Mouse (Mus musculus): ENCODE measurements at regions not wholly inside any gene's neighbourhood (a gene's known extent, or its start where the extent isn't known, plus 50 kb on each side); places are given as distances from the start of the nearest gene placed in this dataset.

DNA sequence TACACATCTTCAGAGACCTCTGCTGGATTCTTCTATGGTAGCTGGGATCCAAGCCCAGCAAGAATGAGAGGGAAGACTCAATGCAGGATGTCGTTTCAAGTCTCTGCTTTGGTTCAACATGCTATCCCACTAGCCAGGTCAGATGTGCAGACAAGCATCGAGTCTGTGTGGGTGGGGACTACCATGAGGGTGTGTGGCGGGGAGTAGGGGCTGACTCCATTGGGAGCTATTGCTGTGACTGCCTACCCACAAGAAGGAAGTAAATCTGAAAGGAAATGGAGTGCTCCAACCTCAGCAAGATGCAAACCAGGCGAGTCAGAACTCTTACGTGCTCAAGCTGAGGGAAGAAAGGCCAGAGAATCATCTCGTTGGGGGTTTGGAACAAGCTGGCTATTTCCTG, 94.4 kb downstream of the Smim20 start:
- Histone ChIP-seq H3K4me2 (ENCODE audit: low read depth, low read length, poor library complexity, severe bottlenecking) (no peak overlapping the region), H3K4me3 (ENCODE audit: low read depth, low read length) (no peak overlapping the region), H3K27me3 (ENCODE audit: insufficient read depth, low read length) (no peaks in the 10 kb centered on the region), H3K9ac (replicated peaks; ENCODE audit: low read length, poor library complexity, severe bottlenecking) (no peak overlapping the region), H3K36me3 (ENCODE audit: insufficient read depth, low read length) (no peaks in the 10 kb centered on the region), H3K9me3 (ENCODE audit: low read length) (no peaks in the 10 kb centered on the region), H3K27ac (ENCODE audit: low read depth, low read length) (no peak overlapping the region), H3K4me1 (ENCODE audit: insufficient read depth, low read length) (no peaks in the 10 kb centered on the region)
- ATAC-seq (ENCODE audit: low FRiP score) = no peak
- no peak for DNase-seq (ENCODE audit: low spot score)
- WGBS = 83% methylated on average over 6 of the region's 6 CpGs
- TF ChIP-seq CTCF (IDR thresholded peaks at IDR 0.05) = no peak

DNA sequence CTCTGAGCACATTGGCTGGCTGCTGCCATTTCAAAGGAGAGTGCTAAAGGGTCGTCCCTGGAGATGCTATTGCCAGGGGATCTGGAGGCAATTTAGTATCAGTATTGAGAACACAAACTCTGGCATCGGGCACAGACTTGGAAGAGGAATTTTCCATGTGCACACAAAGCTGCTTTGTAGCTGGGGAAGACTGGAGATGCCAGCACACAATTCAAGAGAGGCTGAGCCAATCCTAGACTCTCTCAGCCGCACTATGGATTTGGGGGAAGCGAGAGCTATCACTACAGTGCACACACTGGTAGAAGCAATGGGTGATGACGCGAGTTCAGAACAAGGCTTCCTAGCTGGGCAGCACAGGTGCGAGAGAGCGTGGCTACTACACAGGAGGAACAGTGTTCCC, 97.0 kb downstream of the Smim20 start:
- H3K4me2 ChIP-seq (ENCODE audit: low read depth, low read length, poor library complexity, severe bottlenecking) = no peak overlapping the region
- no peaks in the 10 kb centered on the region for H3K36me3 ChIP-seq (ENCODE audit: insufficient read depth, low read length)
- no peaks in the 10 kb centered on the region for H3K4me1 ChIP-seq (ENCODE audit: insufficient read depth, low read length)
- DNase-seq (ENCODE audit: low spot score) (peak; percentile 31), ATAC-seq (ENCODE audit: low FRiP score) (no peak)
- no peak overlapping the region for H3K9ac ChIP-seq (replicated peaks; ENCODE audit: low read length, poor library complexity, severe bottlenecking)
- no peak overlapping the region for H3K27ac ChIP-seq (ENCODE audit: low read depth, low read length)
- 71% methylated on average over 8 of the region's 8 CpGs for WGBS
- H3K27me3 ChIP-seq (ENCODE audit: insufficient read depth, low read length) = no peaks in the 10 kb centered on the region
- no peak for TF ChIP-seq CTCF (IDR thresholded peaks at IDR 0.05)
- no peak overlapping the region for H3K4me3 ChIP-seq (ENCODE audit: low read depth, low read length)
- H3K9me3 ChIP-seq (ENCODE audit: low read length) = no peaks in the 10 kb centered on the region

DNA sequence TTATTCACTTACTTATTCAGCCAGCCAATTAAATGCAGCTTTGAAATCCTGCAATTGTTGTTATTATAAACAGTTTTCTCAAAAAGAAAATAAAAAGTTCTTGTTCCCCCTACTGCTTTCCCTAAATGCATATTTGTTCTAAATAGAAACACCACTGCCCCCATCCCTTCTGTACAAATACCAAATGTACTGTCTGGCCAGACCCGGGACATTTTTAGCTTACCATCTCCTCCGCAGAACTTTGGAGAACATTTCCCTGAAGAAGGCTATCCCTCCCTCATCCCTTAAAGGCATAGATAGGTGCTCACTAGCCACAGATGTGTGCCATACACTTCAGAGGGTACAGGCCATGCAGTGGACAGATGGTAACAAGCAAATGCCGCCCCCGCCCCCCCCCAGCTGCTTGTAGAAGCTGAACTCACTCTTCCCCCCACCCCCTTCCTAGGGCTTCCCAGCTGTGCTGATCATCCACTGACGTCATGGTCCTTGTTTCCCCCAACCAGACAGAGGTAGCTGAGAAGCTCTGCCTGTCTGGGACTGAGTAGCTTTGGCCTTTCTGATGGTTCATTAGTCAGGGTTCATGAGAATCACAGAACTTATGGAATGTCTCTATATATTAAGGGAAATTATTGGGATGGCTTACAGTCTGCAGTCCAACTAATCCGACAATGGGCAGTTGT, 98.9 kb upstream of the Rbpj start:
- Histone ChIP-seq H3K36me3 (ENCODE audit: insufficient read depth, low read length) (no peaks in the 10 kb centered on the region), H3K27me3 (ENCODE audit: insufficient read depth, low read length) (no peaks in the 10 kb centered on the region), H3K9ac (replicated peaks; ENCODE audit: low read length, poor library complexity, severe bottlenecking) (no peak overlapping the region), H3K4me3 (ENCODE audit: low read depth, low read length) (no peak overlapping the region), H3K9me3 (ENCODE audit: low read length) (no peaks in the 10 kb centered on the region), H3K4me1 (ENCODE audit: insufficient read depth, low read length) (no peaks in the 10 kb centered on the region), H3K27ac (ENCODE audit: low read depth, low read length) (no peak overlapping the region), H3K4me2 (ENCODE audit: low read depth, low read length, poor library complexity, severe bottlenecking) (no peak overlapping the region)
- 74% methylated on average over 6 of the region's 6 CpGs for WGBS
- ATAC-seq (ENCODE audit: low FRiP score) (no peak), DNase-seq (ENCODE audit: low spot score) (no peak)
- TF ChIP-seq CTCF (IDR thresholded peaks at IDR 0.05) = no peak

DNA sequence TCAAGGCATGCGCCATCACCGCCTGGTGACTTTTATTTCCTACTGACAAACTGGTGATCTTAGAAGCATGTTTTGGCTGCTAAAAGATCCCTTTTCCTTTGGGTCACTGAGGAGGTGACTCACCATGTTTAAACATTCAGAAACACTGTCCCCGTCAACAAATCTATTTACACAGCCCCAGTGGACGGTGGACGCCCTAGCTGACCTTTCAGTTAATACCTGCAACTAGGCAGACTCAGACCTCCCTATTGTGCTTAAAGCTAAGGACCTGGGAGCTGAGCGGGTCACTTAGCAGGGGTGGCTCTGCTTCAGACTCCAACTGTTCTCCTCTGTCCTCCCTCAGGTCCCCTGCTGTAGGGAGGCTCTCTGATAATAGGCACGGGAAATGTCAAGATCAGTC, 95.7 kb upstream of the Rbpj start:
- DNase-seq (ENCODE audit: low spot score) (no peak), ATAC-seq (ENCODE audit: low FRiP score) (no peak)
- no peaks in the 10 kb centered on the region for H3K9me3 ChIP-seq (ENCODE audit: low read length)
- no peak overlapping the region for H3K27ac ChIP-seq (ENCODE audit: low read depth, low read length)
- H3K4me1 ChIP-seq (ENCODE audit: insufficient read depth, low read length) = no peaks in the 10 kb centered on the region
- H3K9ac ChIP-seq (replicated peaks; ENCODE audit: low read length, poor library complexity, severe bottlenecking) = no peak overlapping the region
- no peaks in the 10 kb centered on the region for H3K27me3 ChIP-seq (ENCODE audit: insufficient read depth, low read length)
- no peak overlapping the region for H3K4me2 ChIP-seq (ENCODE audit: low read depth, low read length, poor library complexity, severe bottlenecking)
- no peak for TF ChIP-seq CTCF (IDR thresholded peaks at IDR 0.05)
- H3K4me3 ChIP-seq (ENCODE audit: low read depth, low read length) = no peak overlapping the region
- no peaks in the 10 kb centered on the region for H3K36me3 ChIP-seq (ENCODE audit: insufficient read depth, low read length)
- 87% methylated on average over 7 of the region's 7 CpGs for WGBS

DNA sequence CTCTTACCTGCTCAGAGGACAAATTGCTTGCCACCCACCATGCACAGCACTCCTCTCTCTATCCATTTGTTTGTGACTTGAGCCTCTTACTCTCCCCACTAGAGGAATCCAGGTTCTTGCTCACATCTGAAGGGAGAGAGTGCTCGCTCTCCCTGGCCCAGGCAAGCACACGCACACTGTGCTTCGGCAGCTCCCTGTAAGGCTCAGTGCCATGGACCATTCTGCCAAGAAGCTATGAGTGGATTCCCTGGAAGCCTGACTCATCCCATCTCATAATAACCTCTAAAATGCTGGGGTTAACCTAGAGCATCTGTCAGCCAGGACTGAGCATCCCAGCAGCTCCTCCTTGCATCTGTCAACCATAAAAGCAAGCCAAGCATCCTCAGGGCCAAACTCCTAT, 94.3 kb upstream of the Rbpj start:
- no peaks in the 10 kb centered on the region for H3K9me3 ChIP-seq (ENCODE audit: low read length)
- WGBS = 88% methylated on average over 3 of the region's 3 CpGs
- H3K27me3 ChIP-seq (ENCODE audit: insufficient read depth, low read length) = no peaks in the 10 kb centered on the region
- ATAC-seq (ENCODE audit: low FRiP score) (no peak), DNase-seq (ENCODE audit: low spot score) (no peak)
- H3K4me3 ChIP-seq (ENCODE audit: low read depth, low read length) = no peak overlapping the region
- H3K9ac ChIP-seq (replicated peaks; ENCODE audit: low read length, poor library complexity, severe bottlenecking) = no peak overlapping the region
- no peak overlapping the region for H3K27ac ChIP-seq (ENCODE audit: low read depth, low read length)
- H3K36me3 ChIP-seq (ENCODE audit: insufficient read depth, low read length) = no peaks in the 10 kb centered on the region
- TF ChIP-seq CTCF (IDR thresholded peaks at IDR 0.05) = no peak
- H3K4me1 ChIP-seq (ENCODE audit: insufficient read depth, low read length) = no peaks in the 10 kb centered on the region
- H3K4me2 ChIP-seq (ENCODE audit: low read depth, low read length, poor library complexity, severe bottlenecking) = no peak overlapping the region

DNA sequence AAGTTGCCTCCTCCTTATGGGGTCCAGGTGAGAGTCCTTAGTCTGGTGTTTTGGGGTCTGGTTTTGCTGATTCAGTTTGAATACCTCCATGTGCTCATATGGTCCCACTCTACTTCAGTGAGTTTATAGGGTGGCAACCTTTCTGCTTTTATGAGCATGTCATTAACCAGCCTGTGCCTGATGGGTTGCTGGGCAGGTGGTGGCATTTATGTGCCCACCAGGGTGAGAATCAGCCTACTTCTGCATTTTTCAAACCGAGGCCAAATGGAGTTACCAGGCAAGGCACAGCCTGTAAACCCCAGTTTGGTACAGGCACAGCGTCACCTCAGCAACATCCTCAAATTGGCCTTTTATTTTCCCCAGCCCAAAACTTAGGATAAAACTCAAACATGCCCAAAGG, 92.6 kb upstream of the Rbpj start:
- no peak overlapping the region for H3K4me3 ChIP-seq (ENCODE audit: low read depth, low read length)
- no peaks in the 10 kb centered on the region for H3K27me3 ChIP-seq (ENCODE audit: insufficient read depth, low read length)
- H3K27ac ChIP-seq (ENCODE audit: low read depth, low read length) = no peak overlapping the region
- DNase-seq (ENCODE audit: low spot score) = no peak
- no peak overlapping the region for H3K9ac ChIP-seq (replicated peaks; ENCODE audit: low read length, poor library complexity, severe bottlenecking)
- WGBS = 88% methylated on average over 2 of the region's 2 CpGs
- H3K36me3 ChIP-seq (ENCODE audit: insufficient read depth, low read length) = no peaks in the 10 kb centered on the region
- no peaks in the 10 kb centered on the region for H3K9me3 ChIP-seq (ENCODE audit: low read length)
- no peak for TF ChIP-seq CTCF (IDR thresholded peaks at IDR 0.05)
- no peaks in the 10 kb centered on the region for H3K4me1 ChIP-seq (ENCODE audit: insufficient read depth, low read length)
- H3K4me2 ChIP-seq (ENCODE audit: low read depth, low read length, poor library complexity, severe bottlenecking) = no peak overlapping the region
- ATAC-seq (ENCODE audit: low FRiP score) = no peak
